Mouse (Mus musculus) hindbrain, embryonic 10.5 days (tissue): Measurements from ENCODE around the gene Cyp2j13. TPM values are rescaled to one million over a fixed set of nuclear protein-coding genes. Genes with fewer than 3 reads are reported as not detected.

Experiments
- polyA plus RNA-seq: library from polyadenylated mRNA; unstranded; fragments of >200 nt; fragmentation: Nextera tagmentation; extraction: Ambion mirVana; gene quantifications from 2 replicates; pipeline ENCODE4 v1.2.1, GENCODE M21; 2016

Cyp2j13 gene
- polyA plus RNA-seq, 1 experiment from 2014 or later = not detected

Other genes starting within 250 kb of the Cyp2j13 start
- 14.4 and 17.3 TPM in 2 replicates for gene Hook1, start 110.3 kb downstream of the Cyp2j13 start, polyA plus RNA-seq
- not detected in 2 replicates for gene Cyp2j12, start 63.6 kb upstream of the Cyp2j13 start, polyA plus RNA-seq
- not detected in 2 replicates for gene Cyp2j7, start 159.1 kb upstream of the Cyp2j13 start, polyA plus RNA-seq